Mouse (Mus musculus): Measurements from ENCODE around the gene Smg1. TPM values are rescaled to one million over a fixed set of nuclear protein-coding genes. Genes with fewer than 3 reads are reported as not detected.

Gene Smg1
- polyA plus RNA-seq, 1 experiment from 2014 or later = 18.1 TPM

GRCm38 (mm10) chr7:118262409-118262808, 18.9 kb upstream of the Smg1 start:
- 77% methylated on average over 5 of the region's 5 CpGs for WGBS
- Histone ChIP-seq H3K9me3 (replicated peaks) (no peaks in the 10 kb centered on the region), H3K27ac (replicated peaks) (no peak overlapping the region), H3K4me2 (no peak overlapping the region), H3K36me3 (no peaks in the 10 kb centered on the region), H3K27me3 (replicated peaks) (no peaks in the 10 kb centered on the region), H3K4me3 (replicated peaks) (no peak overlapping the region), H3K4me1 (no peaks in the 10 kb centered on the region), H3K9ac (replicated peaks) (no peak overlapping the region)
- no peak for ATAC-seq (ENCODE audit: low FRiP score)

- 88% methylated on average over 7 of the region's 7 CpGs for WGBS
- H3K4me2 ChIP-seq = no peak overlapping the region
- no peak for ATAC-seq (ENCODE audit: low FRiP score)
Observed at GRCm38 (mm10) chr7:118259676-118260305, 16.3 kb upstream of the Smg1 start.

GRCm38 (mm10) chr7:118258451-118258850, 15.0 kb upstream of the Smg1 start:
- H3K9ac ChIP-seq (replicated peaks) = no peak overlapping the region
- no peaks in the 10 kb centered on the region for H3K36me3 ChIP-seq
- H3K4me1 ChIP-seq = peaks cover 9% of the 10 kb centered on the region; the same call in 1 of the 2 replicates
- H3K4me3 ChIP-seq (replicated peaks) = no peak overlapping the region
- no peak for ATAC-seq (ENCODE audit: low FRiP score)
- no peaks in the 10 kb centered on the region for H3K27me3 ChIP-seq (replicated peaks)
- H3K27ac ChIP-seq (replicated peaks) = no peak overlapping the region
- no peak overlapping the region for H3K4me2 ChIP-seq
- H3K9me3 ChIP-seq (replicated peaks) = no peaks in the 10 kb centered on the region

More at GRCm38 (mm10) chr7:118259676-118260305, 16.3 kb upstream of the Smg1 start:
- H3K27ac ChIP-seq (replicated peaks) = no peak overlapping the region
- no peak overlapping the region for H3K4me3 ChIP-seq (replicated peaks)
- no peaks in the 10 kb centered on the region for H3K9me3 ChIP-seq (replicated peaks)
- H3K4me1 ChIP-seq = no peaks in the 10 kb centered on the region
- H3K27me3 ChIP-seq (replicated peaks) = no peaks in the 10 kb centered on the region
- H3K36me3 ChIP-seq = no peaks in the 10 kb centered on the region
- no peak overlapping the region for H3K9ac ChIP-seq (replicated peaks)

DNA sequence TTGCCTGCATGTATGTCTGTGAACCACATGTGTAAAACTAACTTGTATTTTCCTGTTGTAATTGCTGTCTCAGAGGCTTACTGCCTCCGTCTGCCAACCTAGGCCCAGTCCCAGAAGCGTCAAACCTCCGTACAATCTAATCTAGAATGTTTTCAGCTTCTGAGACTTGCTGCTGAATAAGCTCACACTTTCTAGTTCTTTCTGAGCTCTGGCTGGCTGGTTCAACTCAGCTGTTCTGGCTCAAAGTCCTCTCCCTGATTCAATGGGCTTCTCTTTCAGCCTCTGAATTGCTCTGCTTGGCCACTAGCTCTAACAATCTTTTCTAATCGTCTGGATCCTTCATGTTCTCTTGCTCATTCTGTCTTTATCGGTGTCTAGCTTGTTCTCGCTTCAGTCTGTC, 13.3 kb upstream of the Smg1 start:
- Histone ChIP-seq H3K4me2 (no peak overlapping the region), H3K36me3 (no peaks in the 10 kb centered on the region), H3K27me3 (replicated peaks) (no peaks in the 10 kb centered on the region), H3K4me3 (replicated peaks) (no peak overlapping the region), H3K9me3 (replicated peaks) (no peaks in the 10 kb centered on the region), H3K27ac (replicated peaks) (no peak overlapping the region), H3K9ac (replicated peaks) (no peak overlapping the region), H3K4me1 (peaks cover 12% of the 10 kb centered on the region)
- 84% methylated on average over 6 of the region's 6 CpGs for WGBS
- no peak for ATAC-seq (ENCODE audit: low FRiP score)

GRCm38 (mm10) chr7:118254460-118254859, 11.0 kb upstream of the Smg1 start:
- H3K4me3 ChIP-seq (replicated peaks) = no peak overlapping the region
- H3K4me1 ChIP-seq = peaks cover 12% of the 10 kb centered on the region
- H3K27me3 ChIP-seq (replicated peaks) = no peaks in the 10 kb centered on the region
- H3K27ac ChIP-seq (replicated peaks) = 0 out of 2 replicates have a peak overlapping the region, but pooled peaks have one; percentile 8
- H3K9me3 ChIP-seq (replicated peaks) = no peaks in the 10 kb centered on the region
- H3K4me2 ChIP-seq = no peak overlapping the region
- H3K36me3 ChIP-seq = no peaks in the 10 kb centered on the region
- H3K9ac ChIP-seq (replicated peaks) = no peak overlapping the region
- 33% methylated on average over 8 of the region's 8 CpGs for WGBS
- no peak for ATAC-seq (ENCODE audit: low FRiP score)

DNA sequence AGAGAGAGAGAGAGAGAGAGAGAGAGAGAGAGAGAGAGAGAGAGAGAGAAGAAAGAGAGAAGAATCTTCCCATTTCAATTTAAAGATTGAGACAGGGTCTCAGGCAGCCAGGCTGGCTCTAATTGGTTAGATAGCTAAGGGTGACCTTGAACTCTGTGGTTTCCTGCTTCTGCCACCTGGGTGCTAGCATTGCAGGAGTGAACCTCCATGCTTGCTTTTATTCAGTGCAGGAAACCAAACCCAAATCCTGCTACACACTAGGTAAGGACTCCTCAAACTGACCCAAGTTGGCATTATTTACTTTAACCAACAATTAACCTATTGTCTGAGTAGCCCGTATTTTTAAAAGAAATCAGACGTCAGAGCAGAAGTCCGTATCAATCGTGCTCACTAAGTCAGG, 10.5 kb upstream of the Smg1 start:
- H3K27ac ChIP-seq (replicated peaks) = 0 out of 2 replicates have a peak overlapping the region, but pooled peaks have one; percentile 8
- no peak for ATAC-seq (ENCODE audit: low FRiP score)
- WGBS = 50% methylated on average over 4 of the region's 4 CpGs

DNA sequence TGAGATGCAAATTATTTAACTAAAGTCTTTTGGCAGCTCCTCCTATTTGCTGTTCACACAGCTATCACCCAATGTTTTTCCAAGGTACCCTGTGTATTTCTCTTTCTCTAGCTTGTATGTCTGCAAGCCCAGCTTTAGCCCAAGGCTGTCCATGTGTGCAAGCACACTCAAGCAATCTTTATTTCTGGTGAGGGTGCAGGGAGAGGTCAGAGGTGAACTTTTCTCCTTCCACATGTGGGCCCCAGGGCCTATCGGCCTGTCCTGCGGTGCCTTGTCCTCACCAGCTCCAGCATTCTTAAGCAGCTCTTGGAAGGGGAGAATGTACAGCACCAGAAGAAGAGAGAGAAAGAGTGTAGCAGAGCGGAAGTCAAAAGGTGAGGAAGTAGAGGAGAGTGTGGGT, 9.5 kb upstream of the Smg1 start:
- 82% methylated on average over 3 of the region's 3 CpGs for WGBS
- no peak for ATAC-seq (ENCODE audit: low FRiP score)
- no peaks in the 10 kb centered on the region for H3K27me3 ChIP-seq (replicated peaks)
- H3K36me3 ChIP-seq = no peaks in the 10 kb centered on the region
- H3K27ac ChIP-seq (replicated peaks) = no peak overlapping the region
- H3K9me3 ChIP-seq (replicated peaks) = no peaks in the 10 kb centered on the region
- no peak overlapping the region for H3K9ac ChIP-seq (replicated peaks)
- no peak overlapping the region for H3K4me2 ChIP-seq
- H3K4me1 ChIP-seq = peaks cover 12% of the 10 kb centered on the region
- H3K4me3 ChIP-seq (replicated peaks) = no peak overlapping the region

More for the DNA sequence above, 10.5 kb upstream of the Smg1 start:
- Histone ChIP-seq H3K9ac (replicated peaks) (no peak overlapping the region), H3K4me3 (replicated peaks) (no peak overlapping the region), H3K27me3 (replicated peaks) (no peaks in the 10 kb centered on the region), H3K36me3 (no peaks in the 10 kb centered on the region), H3K4me1 (peaks cover 12% of the 10 kb centered on the region), H3K9me3 (replicated peaks) (no peaks in the 10 kb centered on the region), H3K4me2 (no peak overlapping the region)

DNA sequence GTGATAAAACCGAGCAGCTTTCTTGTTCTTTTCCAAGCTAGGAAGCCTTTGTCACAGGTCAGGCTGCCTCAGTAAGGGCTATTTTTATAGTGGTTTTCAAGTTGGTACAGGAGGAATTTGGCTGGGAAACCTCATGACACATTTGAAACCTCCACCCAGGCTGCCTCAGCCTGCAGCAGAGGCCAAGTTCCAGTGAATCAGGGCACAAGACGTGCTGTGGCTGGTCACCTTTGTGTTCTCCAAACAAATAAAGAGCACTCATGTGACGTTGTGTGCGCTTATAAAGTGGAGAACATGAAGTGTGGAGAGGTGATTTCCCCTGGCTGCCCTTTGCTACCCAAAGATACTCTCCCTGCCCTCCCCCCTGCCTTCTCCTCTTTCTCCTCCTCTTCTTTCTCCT, 8.9 kb upstream of the Smg1 start:
- Histone ChIP-seq H3K9ac (replicated peaks) (no peak overlapping the region), H3K9me3 (replicated peaks) (no peaks in the 10 kb centered on the region), H3K4me3 (replicated peaks) (no peak overlapping the region), H3K4me1 (peaks cover 12% of the 10 kb centered on the region), H3K27me3 (replicated peaks) (no peaks in the 10 kb centered on the region), H3K27ac (replicated peaks) (no peak overlapping the region), H3K36me3 (no peaks in the 10 kb centered on the region), H3K4me2 (no peak overlapping the region)
- WGBS = 28% methylated on average over 4 of the region's 4 CpGs
- no peak for ATAC-seq (ENCODE audit: low FRiP score)

DNA sequence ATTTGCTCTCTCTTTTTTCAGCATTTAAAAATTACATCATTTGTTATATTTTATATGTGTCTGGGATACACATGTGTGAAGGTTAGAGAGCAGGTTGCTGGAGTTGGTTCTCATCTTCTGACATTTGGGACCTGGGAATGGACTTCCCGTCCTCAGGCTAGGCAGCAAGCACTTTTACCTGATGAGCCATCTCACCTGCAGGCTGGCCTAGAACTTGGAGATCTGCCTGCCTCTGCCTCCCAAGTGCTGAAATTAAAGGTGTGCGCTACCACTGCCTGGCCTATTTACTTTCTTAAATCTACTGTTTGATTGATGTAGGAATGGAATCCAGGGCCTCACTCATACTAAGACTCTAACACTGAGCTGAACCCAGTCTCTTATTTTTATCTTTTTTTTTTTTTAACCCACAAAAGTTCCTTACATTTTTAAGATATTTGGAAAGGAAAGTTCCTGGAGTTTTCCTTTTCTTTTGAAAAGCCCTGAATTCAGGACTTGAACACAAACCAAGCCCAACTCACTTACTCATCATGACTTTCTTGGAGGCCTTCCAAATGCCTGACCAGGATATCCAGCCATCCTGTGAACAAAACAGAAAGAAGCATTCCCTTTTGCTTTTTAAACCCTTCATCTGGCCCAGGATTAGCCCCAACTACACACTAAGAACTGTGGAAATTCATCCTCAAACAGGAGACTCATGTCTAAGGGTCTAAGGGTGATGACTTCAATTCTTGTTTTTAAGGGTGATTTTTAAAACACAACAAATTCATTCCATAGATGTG, 8.1 kb upstream of the Smg1 start:
- no peak for ATAC-seq (ENCODE audit: low FRiP score)
- H3K4me1 ChIP-seq = peaks cover 12% of the 10 kb centered on the region
- no peaks in the 10 kb centered on the region for H3K27me3 ChIP-seq (replicated peaks)
- H3K4me2 ChIP-seq = no peak overlapping the region
- H3K9me3 ChIP-seq (replicated peaks) = no peaks in the 10 kb centered on the region
- WGBS = 97% methylated on average over 2 of the region's 2 CpGs
- H3K27ac ChIP-seq (replicated peaks) = no peak overlapping the region
- H3K9ac ChIP-seq (replicated peaks) = no peak overlapping the region
- H3K4me3 ChIP-seq (replicated peaks) = no peak overlapping the region
- H3K36me3 ChIP-seq = no peaks in the 10 kb centered on the region

- Histone ChIP-seq H3K4me1 (peaks cover 12% of the 10 kb centered on the region), H3K4me3 (replicated peaks) (no peak overlapping the region), H3K9me3 (replicated peaks) (no peaks in the 10 kb centered on the region), H3K4me2 (no peak overlapping the region), H3K36me3 (no peaks in the 10 kb centered on the region), H3K27me3 (replicated peaks) (no peaks in the 10 kb centered on the region), H3K27ac (replicated peaks) (no peak overlapping the region), H3K9ac (replicated peaks) (no peak overlapping the region)
- no peak for ATAC-seq (ENCODE audit: low FRiP score)
- 81% methylated on average over 4 of the region's 4 CpGs for WGBS
Observed at GRCm38 (mm10) chr7:118250482-118251160, 7.2 kb upstream of the Smg1 start.

GRCm38 (mm10) chr7:118249563-118249962, 6.1 kb upstream of the Smg1 start:
- Histone ChIP-seq H3K36me3 (no peaks in the 10 kb centered on the region), H3K4me1 (peaks cover 10% of the 10 kb centered on the region), H3K9me3 (replicated peaks) (no peaks in the 10 kb centered on the region), H3K27ac (replicated peaks) (no peak overlapping the region), H3K27me3 (replicated peaks) (no peaks in the 10 kb centered on the region), H3K4me3 (replicated peaks) (no peak overlapping the region), H3K4me2 (no peak overlapping the region), H3K9ac (replicated peaks) (no peak overlapping the region)
- WGBS = 94% methylated on average over 2 of the region's 2 CpGs
- ATAC-seq (ENCODE audit: low FRiP score) = no peak

DNA sequence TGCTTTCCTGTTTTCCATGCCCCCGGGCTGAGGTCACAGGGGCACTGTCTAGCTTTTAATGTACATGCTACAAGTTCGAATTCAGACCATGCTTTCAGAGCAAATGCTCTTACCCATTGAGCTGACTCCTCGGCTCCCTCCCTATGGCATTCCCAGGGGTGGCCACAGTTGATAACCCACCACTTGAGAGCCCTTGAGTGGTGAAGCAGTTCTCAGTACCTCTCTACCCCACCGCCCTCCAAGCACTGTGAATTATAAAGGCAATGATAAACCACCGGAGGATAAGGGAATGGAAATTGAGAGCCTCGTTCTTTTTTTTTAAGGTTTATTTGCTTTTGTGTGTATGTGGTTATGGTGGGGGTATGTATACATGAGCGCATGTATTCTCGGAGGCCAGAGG, 4.6 kb upstream of the Smg1 start:
- 91% methylated on average over 8 of the region's 8 CpGs for WGBS
- no peak for ATAC-seq (ENCODE audit: low FRiP score)
- H3K4me1 ChIP-seq = peaks cover 3% of the 10 kb centered on the region; the same call in 1 of the 2 replicates

More for the DNA sequence above, 4.6 kb upstream of the Smg1 start:
- H3K9me3 ChIP-seq (replicated peaks) = no peaks in the 10 kb centered on the region
- no peak overlapping the region for H3K4me2 ChIP-seq
- no peaks in the 10 kb centered on the region for H3K27me3 ChIP-seq (replicated peaks)
- no peaks in the 10 kb centered on the region for H3K36me3 ChIP-seq
- no peak overlapping the region for H3K27ac ChIP-seq (replicated peaks)
- no peak overlapping the region for H3K4me3 ChIP-seq (replicated peaks)
- no peak overlapping the region for H3K9ac ChIP-seq (replicated peaks)
